ENCODE assay signal across 18 mouse cellular contexts in genomic region chr1:54965159-54965995, GRCm38 (mm10). TPM values are rescaled to one million over a fixed set of nuclear protein-coding genes. Genes with fewer than 3 reads are reported as not detected.
A peak's percentile ranks its signal among the peaks of the same experiment; 100 is the strongest.
DNase-seq lines count a peak whose midpoint lies in the region; ATAC-seq lines count a peak whose summit lies in the region.
"Had no signal": no experiment of that assay in that cellular context is flagged by ENCODE, and none has a peak within 500 bp of the region (broad histone marks: within the 10 kb centered on the region; RNA-seq: fewer than 3 reads in every experiment).

No protein-coding gene starts in this region.

- H3K27ac ChIP-seq in lung, embryonic 15.5 days = no peak overlapping the region
- H3K27ac ChIP-seq: kidney, embryonic 15.5 days; macrophage had no signal

- DNase-seq in lung, postnatal 14 days = no peak
- peak; percentile 35 for DNase-seq in embryo, embryonic 9.5 days (ENCODE audit: extremely low spot score)
- peak; percentile 36 for DNase-seq in forelimb bud, embryonic 11.5 days (ENCODE audit: low read depth, low spot score)
- DNase-seq in adrenal gland, adult 8-10 months = no peak
- no peak for DNase-seq in heart, adult 8-10 months (ENCODE audit: low spot score)
- DNase-seq: adrenal gland, adult 2 months; cerebellum, adult 11 months; cerebellum, postnatal 36 days; heart, adult 18-20 months; liver; lung, adult 2 months; midbrain, embryonic 14.5 days had no signal

- no peaks in the 10 kb centered on the region for H3K27me3 ChIP-seq in lung, embryonic 15.5 days
- H3K27me3 ChIP-seq: kidney, embryonic 15.5 days had no signal

- 0 out of 2 replicates have a peak, but pooled peaks have one; percentile 14 for ATAC-seq in lung, embryonic 15.5 days (ENCODE audit: borderline replicate concordance, extremely low read depth, low FRiP score, low TSS enrichment)
- no peak for ATAC-seq in activated CD4-positive, CD25-positive, alpha-beta regulatory T cell, adult 4 months
- ATAC-seq: forebrain, embryonic 16.5 days had no signal

- no peak overlapping the region for H3K4me3 ChIP-seq in lung, embryonic 15.5 days
- H3K4me3 ChIP-seq: kidney, embryonic 15.5 days; myocyte had no signal

- no peaks in the 10 kb centered on the region for H3K9me3 ChIP-seq in lung, embryonic 15.5 days
- H3K9me3 ChIP-seq: kidney, embryonic 15.5 days had no signal

- H3K4me1 ChIP-seq in lung, embryonic 15.5 days = no peaks in the 10 kb centered on the region
- H3K4me1 ChIP-seq: kidney, embryonic 15.5 days had no signal

- WGBS in lung, embryonic 15.5 days = 63% methylated on average over 11 of the region's 11 CpGs

- no peak overlapping the region for H3K4me2 ChIP-seq in lung, embryonic 15.5 days
- H3K4me2 ChIP-seq: kidney, embryonic 15.5 days had no signal

- no peaks in the 10 kb centered on the region for H3K36me3 ChIP-seq in lung, embryonic 15.5 days
- H3K36me3 ChIP-seq: kidney, embryonic 15.5 days had no signal

- H3K9ac ChIP-seq in lung, embryonic 15.5 days = no peak overlapping the region
- H3K9ac ChIP-seq: kidney, embryonic 15.5 days had no signal

RNA-seq across cellular contexts. Expression of gene Ankrd44, which starts 39.2 kb away (rescaled TPM):
- polyA plus RNA-seq in lung, embryonic 15.5 days (2015; fragmentation: Nextera tagmentation; extraction: Ambion mirVana) = 16.6 and 18.0 TPM in 2 replicates
- 10 to 100 TPM; 11.6 to 30.3 (median 23.4) TPM for total RNA-seq in adrenal gland, adult 8-10 months (2022)
- 100 to 1,000 TPM; 157 to 185 TPM for polyA plus RNA-seq in activated CD4-positive, CD25-positive, alpha-beta regulatory T cell, adult 4 months (2017; shearing (Covaris generic))
- 10 to 100 TPM in 1 of 4 experiments, 1 to 10 TPM in 3; 6.9 to 13.4 (median 8.3) TPM for total RNA-seq in heart, adult 8-10 months (2022)

Comparison
In these comparisons a context has a peak if more than half of its experiments do, and no peak if none do; other contexts are left out.
1. DNase-seq: peak in embryo, embryonic 9.5 days (single experiment) and forelimb bud, embryonic 11.5 days (single experiment); none in lung, postnatal 14 days (single experiment), adrenal gland, adult 8-10 months (single experiment) and heart, adult 8-10 months (single experiment).